7 mouse cellular contexts compared by ENCODE assay signal in the genomic region with DNA sequence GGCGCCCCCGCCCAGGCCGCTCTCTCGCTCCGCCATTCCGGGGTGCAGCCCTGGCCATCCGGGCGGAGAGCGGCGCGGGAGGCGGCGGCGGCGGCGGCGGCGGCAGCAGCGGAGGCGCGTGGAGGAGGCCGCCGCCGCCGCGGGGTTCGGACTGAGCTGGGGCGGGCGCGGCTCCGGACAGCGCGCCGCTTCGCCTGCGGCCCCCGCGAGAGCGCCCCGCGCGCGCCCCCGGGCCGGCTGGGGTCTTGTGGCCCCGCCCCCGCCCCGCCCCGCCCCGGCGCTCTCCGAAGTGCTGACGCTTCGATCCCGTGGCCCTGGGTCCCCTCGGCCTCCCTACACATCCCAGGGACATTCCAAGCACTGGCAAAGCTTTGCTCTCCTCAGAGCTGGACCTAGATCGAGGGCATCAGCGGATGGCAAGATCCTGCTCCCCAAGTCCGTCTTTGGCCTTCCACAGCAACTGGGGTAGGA. TPM values are rescaled to one million over a fixed set of nuclear protein-coding genes. Genes with fewer than 3 reads are reported as not detected.
DNase-seq lines count a peak whose midpoint lies in the region; ATAC-seq and TF ChIP-seq lines count a peak whose summit lies in the region.

A gene (minus strand): TSS at position 173 of the 471 bp plus-strand sequence.

- H3K4me2 ChIP-seq in lung, embryonic 15.5 days, result peak within 1 kb of the TSS; percentile 94
- peak within 1 kb of the TSS; percentile 90 for H3K4me2 ChIP-seq in embryonic facial prominence, embryonic 15.5 days (replicated peaks)

- peak within 1 kb of the TSS; percentile 57 for H3K4me3 ChIP-seq in lung, embryonic 15.5 days
- peak within 1 kb of the TSS; percentile 61 for H3K4me3 ChIP-seq in embryonic facial prominence, embryonic 15.5 days (replicated peaks)

- no peak for DNase-seq in lung, adult 18-20 months
- peak; percentile 68 for DNase-seq in brain, embryonic 14.5 days (ENCODE audit: low read depth)
- DNase-seq in kidney, postnatal 14 days, result peak; percentile 48
- DNase-seq in mesoderm, embryonic 11.5 days (ENCODE audit: low read depth, low spot score), result peak; percentile 46
- no peak for DNase-seq in thymus, postnatal 0 days (ENCODE audit: low spot score)

- peaks cover 13% of the 10 kb centered on the region for H3K36me3 ChIP-seq in lung, embryonic 15.5 days
- peaks cover 25% of the 10 kb centered on the region for H3K36me3 ChIP-seq in embryonic facial prominence, embryonic 15.5 days

- WGBS in lung, embryonic 15.5 days, result 2% methylated on average over 19 of the region's 59 CpGs
- WGBS in embryonic facial prominence, embryonic 15.5 days, result 5% methylated on average over 13 of the region's 59 CpGs

- no peak for TF ChIP-seq CTCF in brain, embryonic 14.5 days (IDR thresholded peaks at IDR 0.05; ENCODE audit: borderline replicate concordance, extremely low read depth, insufficient read depth, insufficient read length)

- peaks cover 12% of the 10 kb centered on the region for H3K27me3 ChIP-seq in lung, embryonic 15.5 days
- peaks cover 7% of the 10 kb centered on the region; the same call in 1 of the 2 replicates for H3K27me3 ChIP-seq in embryonic facial prominence, embryonic 15.5 days

- no peak within 1 kb of the TSS for H3K27ac ChIP-seq in lung, embryonic 15.5 days
- H3K27ac ChIP-seq in embryonic facial prominence, embryonic 15.5 days (replicated peaks), result no peak within 1 kb of the TSS

- ATAC-seq in lung, embryonic 15.5 days (ENCODE audit: borderline replicate concordance, extremely low read depth, low FRiP score, low TSS enrichment), result peak; percentile 83
- peak; percentile 18; the same call in 1 of the 2 replicates for ATAC-seq in embryonic facial prominence, embryonic 15.5 days (ENCODE audit: insufficient number of reproducible peaks, low FRiP score, low TSS enrichment, low read depth)

- TF ChIP-seq POLR2A in brain, embryonic 14.5 days (IDR thresholded peaks at IDR 0.05; ENCODE audit: borderline replicate concordance, extremely low read depth, insufficient read depth, insufficient read length, poor library complexity, severe bottlenecking), result no peak

- H3K9me3 ChIP-seq in lung, embryonic 15.5 days, result no peaks in the 10 kb centered on the region
- H3K9me3 ChIP-seq in embryonic facial prominence, embryonic 15.5 days (replicated peaks), result no peaks in the 10 kb centered on the region

- peaks cover 4% of the 10 kb centered on the region; the same call in 1 of the 2 replicates for H3K4me1 ChIP-seq in lung, embryonic 15.5 days
- peaks cover 10% of the 10 kb centered on the region for H3K4me1 ChIP-seq in embryonic facial prominence, embryonic 15.5 days

- H3K9ac ChIP-seq in lung, embryonic 15.5 days, result peak within 1 kb of the TSS; percentile 47
- H3K9ac ChIP-seq in embryonic facial prominence, embryonic 15.5 days, result peak within 1 kb of the TSS; percentile 53

RNA-seq across cellular contexts. Expression of the gene that starts here (rescaled TPM):
- polyA plus RNA-seq in lung, embryonic 15.5 days (2015; fragmentation: Nextera tagmentation; extraction: Ambion mirVana), result 15.1 and 15.2 TPM in 2 replicates
- 193 and 214 TPM in 2 replicates for polyA plus RNA-seq in brain, embryonic 14.5 days (2012; rRNA removed)
- 34.0 and 34.6 TPM in 2 replicates for polyA plus RNA-seq in embryonic facial prominence, embryonic 15.5 days (2015; fragmentation: Nextera tagmentation; extraction: Ambion mirVana)
- 6.2 and 6.3 TPM in 2 replicates for polyA plus RNA-seq in thymus, postnatal 0 days (2015; fragmentation: Nextera tagmentation; extraction: Ambion mirVana)

Comparison
In these comparisons a context has a peak if more than half of its experiments do, and no peak if none do; other contexts are left out.
1. DNase-seq: peak in brain, embryonic 14.5 days (single experiment), kidney, postnatal 14 days (single experiment) and mesoderm, embryonic 11.5 days (single experiment); none in lung, adult 18-20 months (0 of 2) and thymus, postnatal 0 days (single experiment).